Mouse (Mus musculus) limb, embryonic 13.5 days (tissue): Measurements from ENCODE around the gene Ttc19. TPM values are rescaled to one million over a fixed set of nuclear protein-coding genes. Genes with fewer than 3 reads are reported as not detected.
A peak's percentile ranks its signal among the peaks of the same experiment; 100 is the strongest.
"Not testable (repeated sequence)": the region's sequence is repeated elsewhere in the genome, so short reads cannot be mapped to it uniquely, and the experiment has no call there.

Experiments
- ATAC-seq: fragments of 200-750 bp; cut with Nextera tagmentation; 2 replicates; pipeline ENCODE4 v1.8.0; 2017; ENCODE audit warnings: low read depth, moderate number of reproducible peaks, moderate TSS enrichment; ENCODE audit not compliant: low FRiP score
- H3K27ac ChIP-seq: fragments of 300-500 bp; sonication (generic); 2 replicates; pipeline ENCODE4 v1.5.1; 2015; ENCODE audit warnings: inconsistent platforms, mild to moderate bottlenecking, moderate library complexity
- H3K27me3 ChIP-seq: fragments of 300-500 bp; sonication (generic); 2 replicates; pipeline ENCODE4 v1.6.1; 2015; ENCODE audit warnings: mild to moderate bottlenecking, inconsistent platforms
- H3K36me3 ChIP-seq: fragments of 300-500 bp; sonication (generic); 2 replicates; pipeline ENCODE4 v1.6.1; 2015; ENCODE audit warnings: inconsistent platforms, mild to moderate bottlenecking, moderate library complexity
- H3K4me1 ChIP-seq: fragments of 300-500 bp; sonication (generic); 2 replicates; pipeline ENCODE4 v1.6.1; 2015; ENCODE audit warnings: inconsistent platforms
- H3K4me2 ChIP-seq: fragments of 300-500 bp; sonication (generic); replicated peaks from 2 replicates; pipeline ENCODE4 v1.6.1; 2015; ENCODE audit warnings: inconsistent platforms, mild to moderate bottlenecking, moderate library complexity
- H3K4me3 ChIP-seq: fragments of 300-500 bp; sonication (generic); 2 replicates; pipeline ENCODE4 v1.5.1; 2015; ENCODE audit warnings: moderate library complexity, mild to moderate bottlenecking, inconsistent platforms
- H3K9ac ChIP-seq: fragments of 300-500 bp; sonication (generic); 2 replicates; pipeline ENCODE4 v1.6.1; 2015; ENCODE audit warnings: mild to moderate bottlenecking, inconsistent platforms
- H3K9me3 ChIP-seq: fragments of 300-500 bp; sonication (generic); 2 replicates; pipeline ENCODE4 v1.6.1; 2016; ENCODE audit warnings: inconsistent platforms
- WGBS: fragments of 180-500 bp; shearing (Covaris S2); methylation state at CpG from one replicate; pipeline ENCODE4 v1.1.7; 2015; 5-methylcytosine and 5-hydroxymethylcytosine counted together
- polyA plus RNA-seq: library from polyadenylated mRNA; unstranded; fragments of >200 nt; fragmentation: Nextera tagmentation; extraction: Ambion mirVana; gene quantifications from 2 replicates; pipeline ENCODE4 v1.2.1, GENCODE M21; 2015

Ttc19 gene
- polyA plus RNA-seq, 1 experiment from 2014 or later = 25.0 TPM

DNA sequence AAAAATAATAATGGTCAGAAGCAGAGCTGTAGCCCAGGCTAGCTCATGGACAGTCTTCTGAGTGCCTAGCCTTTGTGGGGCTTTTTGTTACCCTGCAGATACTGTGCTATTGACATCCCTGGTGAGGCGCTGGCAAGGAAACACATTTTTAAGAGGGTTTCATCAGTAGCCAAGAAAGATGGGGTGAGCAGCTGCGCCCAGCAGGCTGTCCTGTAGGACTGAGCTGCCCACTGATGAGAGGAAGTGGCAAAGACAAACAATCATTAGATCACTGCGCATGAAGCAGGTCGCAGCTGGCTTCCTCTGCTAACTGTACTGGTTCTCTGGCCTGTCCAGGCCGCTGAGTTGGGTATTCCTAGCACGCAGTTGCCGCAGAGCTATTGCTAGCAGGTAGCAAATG lies 17.7 kb upstream of the Ttc19 start:
- Histone ChIP-seq H3K27me3 (no peaks in the 10 kb centered on the region), H3K4me3 (no peak overlapping the region), H3K4me2 (no peak overlapping the region), H3K9ac (no peak overlapping the region), H3K9me3 (no peaks in the 10 kb centered on the region), H3K27ac (no peak overlapping the region), H3K4me1 (peaks cover 9% of the 10 kb centered on the region), H3K36me3 (peaks cover 22% of the 10 kb centered on the region; the same call in 1 of the 2 replicates)
- no peak for ATAC-seq
- WGBS = 81% methylated on average over 7 of the region's 7 CpGs

DNA sequence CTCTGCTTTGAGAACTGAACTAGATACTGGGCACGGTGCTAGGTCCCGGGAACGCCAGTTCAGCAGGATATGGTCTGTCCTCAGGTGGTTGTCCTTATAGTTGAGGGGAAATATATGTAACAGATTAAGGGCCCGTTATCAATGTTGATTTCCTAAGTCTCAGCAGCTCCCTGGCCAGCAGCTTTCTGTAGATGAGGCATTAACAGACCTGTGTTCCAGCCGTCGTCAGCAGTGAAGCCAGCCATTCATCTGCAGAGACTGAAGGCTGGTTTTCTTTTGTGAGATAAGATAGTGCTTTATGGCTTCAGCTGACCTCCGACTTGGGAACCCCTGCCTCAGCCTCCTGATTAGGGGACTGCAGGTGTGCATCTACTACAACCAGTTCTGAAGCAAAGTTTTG lies 17.3 kb upstream of the Ttc19 start:
- 62% methylated on average over 7 of the region's 7 CpGs for WGBS
- no peak for ATAC-seq
- no peak overlapping the region for H3K4me2 ChIP-seq
- H3K9me3 ChIP-seq = no peaks in the 10 kb centered on the region
- H3K27ac ChIP-seq = no peak overlapping the region
- H3K27me3 ChIP-seq = no peaks in the 10 kb centered on the region
- H3K9ac ChIP-seq = no peak overlapping the region
- no peak overlapping the region for H3K4me3 ChIP-seq
- peaks cover 6% of the 10 kb centered on the region for H3K4me1 ChIP-seq
- H3K36me3 ChIP-seq = peaks cover 22% of the 10 kb centered on the region; the same call in 1 of the 2 replicates

DNA sequence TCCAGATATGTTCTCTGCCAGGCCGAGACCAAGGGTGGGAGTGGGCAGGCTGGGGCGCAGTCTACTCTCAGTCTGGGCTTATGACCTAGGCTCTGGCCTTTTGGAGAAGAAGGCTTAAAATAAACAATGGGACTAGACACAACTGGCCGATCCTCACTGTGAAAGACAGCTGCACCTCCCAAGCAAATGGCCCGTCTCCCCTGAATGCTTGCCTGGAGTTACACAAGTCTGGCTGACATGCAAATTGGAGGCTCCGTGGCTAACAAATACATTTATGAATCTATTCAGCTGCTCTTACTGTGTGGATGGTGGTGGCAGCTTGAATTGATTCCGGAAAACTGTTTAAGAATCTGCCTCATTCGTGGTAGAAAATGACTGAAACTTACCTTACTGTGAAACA lies 15.6 kb upstream of the Ttc19 start:
- Histone ChIP-seq H3K27ac (no peak overlapping the region), H3K4me1 (no peaks in the 10 kb centered on the region), H3K9me3 (no peaks in the 10 kb centered on the region), H3K27me3 (no peaks in the 10 kb centered on the region), H3K36me3 (peaks cover 22% of the 10 kb centered on the region; the same call in 1 of the 2 replicates), H3K4me3 (no peak overlapping the region), H3K9ac (no peak overlapping the region), H3K4me2 (no peak overlapping the region)
- WGBS = 85% methylated on average over 7 of the region's 7 CpGs
- no peak for ATAC-seq

DNA sequence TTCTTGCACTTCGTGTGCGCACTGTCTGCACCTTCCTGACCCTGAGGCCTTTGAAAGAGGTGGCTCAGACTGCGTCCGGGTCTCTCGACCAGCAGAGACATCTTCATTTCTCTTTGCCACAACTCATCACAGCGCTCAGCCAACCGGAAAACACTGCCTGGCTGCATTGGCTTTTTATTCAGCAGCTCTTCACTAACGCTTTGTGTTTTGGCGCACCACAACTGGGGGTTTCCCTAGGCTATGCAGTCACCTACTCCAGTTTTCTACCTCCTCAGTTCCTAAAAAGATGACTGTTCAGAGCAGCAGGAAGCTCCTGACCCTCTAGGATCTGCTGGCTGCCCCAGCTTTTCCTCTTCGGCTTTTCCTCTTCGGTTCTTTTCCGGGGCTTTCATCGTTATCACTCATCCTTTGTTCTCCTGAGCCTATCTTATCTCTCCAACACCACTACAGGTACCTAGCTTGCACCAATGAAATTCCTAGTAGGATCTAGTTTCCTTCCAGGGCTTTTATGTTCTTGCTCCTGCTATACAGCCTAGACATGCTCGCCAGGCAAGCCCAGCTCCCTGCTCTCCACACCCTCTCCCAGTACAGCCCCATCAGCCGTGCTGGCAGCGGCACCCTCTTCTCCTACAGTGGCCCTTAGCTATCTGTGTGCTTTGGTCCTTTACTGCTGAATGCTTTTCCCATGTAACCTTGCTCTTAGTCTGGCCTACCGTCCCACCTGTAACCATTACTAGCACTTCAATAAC lies 14.6 kb upstream of the Ttc19 start:
- H3K4me2 ChIP-seq = no peak overlapping the region
- H3K36me3 ChIP-seq = peaks cover 22% of the 10 kb centered on the region; the same call in 1 of the 2 replicates
- no peak overlapping the region for H3K9ac ChIP-seq
- no peak overlapping the region for H3K27ac ChIP-seq
- ATAC-seq = no peak
- no peaks in the 10 kb centered on the region for H3K9me3 ChIP-seq
- no peak overlapping the region for H3K4me3 ChIP-seq
- no peaks in the 10 kb centered on the region for H3K27me3 ChIP-seq
- WGBS = 77% methylated on average over 17 of the region's 17 CpGs
- peaks cover 6% of the 10 kb centered on the region; the same call in 1 of the 2 replicates for H3K4me1 ChIP-seq

DNA sequence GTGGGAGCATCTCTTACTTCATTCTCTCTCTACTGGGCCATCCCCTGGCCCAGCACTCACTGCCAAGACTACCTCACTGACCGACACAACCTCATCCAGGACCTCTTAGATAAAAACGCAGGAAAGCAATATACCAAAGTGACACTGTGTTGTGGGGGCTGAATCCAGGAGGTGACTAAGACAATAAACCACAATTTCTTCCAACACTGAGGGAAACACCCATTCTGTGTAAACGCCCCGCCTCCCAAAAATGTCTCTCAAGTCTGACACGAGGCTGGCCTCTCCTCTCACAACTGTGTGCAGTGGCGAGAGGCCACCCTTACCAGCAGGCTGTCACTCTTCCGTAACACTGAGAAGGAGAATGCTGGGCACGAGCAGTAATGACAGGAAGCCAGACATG lies 12.9 kb upstream of the Ttc19 start:
- Histone ChIP-seq H3K36me3 (peaks cover 22% of the 10 kb centered on the region; the same call in 1 of the 2 replicates), H3K4me2 (no peak overlapping the region), H3K4me3 (no peak overlapping the region), H3K27me3 (no peaks in the 10 kb centered on the region), H3K9me3 (no peaks in the 10 kb centered on the region), H3K4me1 (peaks cover 6% of the 10 kb centered on the region; the same call in 1 of the 2 replicates), H3K9ac (no peak overlapping the region), H3K27ac (no peak overlapping the region)
- WGBS = 74% methylated on average over 8 of the region's 8 CpGs
- no peak for ATAC-seq

DNA sequence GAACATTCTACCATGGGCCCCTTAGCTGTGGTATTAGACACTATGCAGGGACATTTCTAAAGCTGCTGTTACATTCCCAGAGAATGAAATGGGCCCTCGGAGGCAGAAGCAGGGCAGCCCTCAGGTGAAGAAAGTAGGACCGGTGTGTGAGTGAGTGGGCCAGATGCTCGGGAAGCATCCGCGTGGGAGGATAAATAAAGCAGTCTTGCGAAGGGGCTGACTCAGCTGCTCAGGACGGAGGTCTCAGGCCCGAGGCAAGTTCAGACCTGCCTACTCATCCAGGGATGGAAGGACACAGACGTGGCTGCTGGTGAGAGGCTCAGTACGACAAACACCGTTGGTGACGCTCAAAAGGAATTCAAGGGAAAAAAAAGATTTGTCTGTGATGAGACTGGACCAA lies 12.2 kb upstream of the Ttc19 start:
- no peak for ATAC-seq
- Histone ChIP-seq H3K36me3 (peaks cover 22% of the 10 kb centered on the region; the same call in 1 of the 2 replicates), H3K27ac (no peak overlapping the region; the same call in 1 of the 2 replicates), H3K9me3 (no peaks in the 10 kb centered on the region), H3K27me3 (no peaks in the 10 kb centered on the region), H3K4me2 (no peak overlapping the region), H3K4me1 (peaks cover 6% of the 10 kb centered on the region; the same call in 1 of the 2 replicates), H3K9ac (no peak overlapping the region), H3K4me3 (no peak overlapping the region)
- 74% methylated on average over 12 of the region's 12 CpGs for WGBS

DNA sequence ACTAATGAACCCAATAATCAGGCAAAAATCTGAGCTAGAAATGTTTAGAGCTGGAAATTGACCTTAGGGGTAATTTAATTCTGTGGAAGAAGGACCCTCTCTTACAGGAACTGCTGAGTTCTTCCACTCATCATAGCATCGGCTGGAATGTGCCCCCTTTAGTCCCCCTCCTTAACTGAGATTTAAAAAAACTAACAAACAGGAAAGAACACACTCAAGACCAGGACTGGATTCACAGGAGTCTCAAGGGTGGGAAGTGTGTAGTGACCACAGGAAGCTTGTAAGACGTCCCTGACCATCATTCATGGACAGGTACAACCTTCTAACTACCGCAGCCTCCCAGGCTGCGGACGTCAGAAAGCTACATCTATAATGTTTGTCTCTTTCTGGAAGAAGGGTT lies 10.4 kb upstream of the Ttc19 start:
- no peak for ATAC-seq
- Histone ChIP-seq H3K9ac (no peak overlapping the region), H3K4me1 (peaks cover 6% of the 10 kb centered on the region; the same call in 1 of the 2 replicates), H3K4me2 (no peak overlapping the region), H3K27me3 (no peaks in the 10 kb centered on the region), H3K4me3 (no peak overlapping the region), H3K36me3 (peaks cover 14% of the 10 kb centered on the region; the same call in 1 of the 2 replicates), H3K9me3 (no peaks in the 10 kb centered on the region), H3K27ac (no peak overlapping the region)
- 56% methylated on average over 5 of the region's 5 CpGs for WGBS

DNA sequence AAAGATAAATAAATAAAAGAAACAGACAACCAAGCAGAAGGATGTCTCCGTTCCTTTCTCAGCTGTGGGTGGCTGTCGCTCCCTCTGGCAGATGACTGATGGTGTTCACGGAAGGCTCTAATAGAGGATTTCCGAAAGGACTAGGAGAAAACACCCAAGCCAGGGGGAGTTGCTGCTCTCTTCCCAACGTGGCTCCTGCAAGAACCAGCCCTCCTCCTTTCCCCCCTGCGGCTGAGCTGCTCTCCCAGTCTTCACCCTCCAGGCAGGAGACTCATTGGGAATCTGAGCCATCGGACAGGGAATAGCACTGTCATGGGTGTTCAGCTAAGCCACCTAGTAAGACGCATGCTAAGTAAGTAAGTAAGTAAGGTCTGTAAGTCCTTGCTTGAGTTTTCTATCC lies 4.2 kb upstream of the Ttc19 start:
- no peak for ATAC-seq
- H3K9me3 ChIP-seq = no peaks in the 10 kb centered on the region
- H3K4me3 ChIP-seq = no peak overlapping the region
- peaks cover 3% of the 10 kb centered on the region for H3K4me1 ChIP-seq
- H3K4me2 ChIP-seq = no peak overlapping the region
- no peak overlapping the region for H3K27ac ChIP-seq
- WGBS = 67% methylated on average over 8 of the region's 8 CpGs
- H3K9ac ChIP-seq = no peak overlapping the region
- no peaks in the 10 kb centered on the region for H3K27me3 ChIP-seq
- no peaks in the 10 kb centered on the region for H3K36me3 ChIP-seq

DNA sequence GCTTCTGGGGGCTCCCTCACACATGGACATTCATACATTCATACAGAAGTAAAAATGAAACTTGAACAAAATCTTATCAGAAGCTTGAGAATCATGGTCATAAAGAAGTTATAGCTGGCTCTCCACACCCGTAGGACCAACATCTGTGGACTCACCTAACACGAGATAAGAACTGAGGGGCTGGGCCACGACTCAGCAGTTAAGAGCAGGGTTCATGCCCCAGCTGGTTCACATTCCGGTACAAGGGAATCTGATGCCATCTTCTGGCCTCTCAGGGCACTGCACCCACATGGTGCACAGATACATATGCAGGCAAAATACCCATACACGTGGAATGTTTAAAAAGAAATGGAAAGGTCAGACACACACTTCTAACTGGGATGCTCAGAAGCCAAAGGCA lies 3.2 kb upstream of the Ttc19 start:
- Histone ChIP-seq H3K4me1 (peaks cover 6% of the 10 kb centered on the region), H3K9ac (no peak overlapping the region), H3K36me3 (no peaks in the 10 kb centered on the region), H3K9me3 (no peaks in the 10 kb centered on the region), H3K4me3 (no peak overlapping the region), H3K27me3 (no peaks in the 10 kb centered on the region), H3K27ac (no peak overlapping the region), H3K4me2 (no peak overlapping the region)
- 14% methylated on average over 5 of the region's 5 CpGs for WGBS
- ATAC-seq = no peak

DNA sequence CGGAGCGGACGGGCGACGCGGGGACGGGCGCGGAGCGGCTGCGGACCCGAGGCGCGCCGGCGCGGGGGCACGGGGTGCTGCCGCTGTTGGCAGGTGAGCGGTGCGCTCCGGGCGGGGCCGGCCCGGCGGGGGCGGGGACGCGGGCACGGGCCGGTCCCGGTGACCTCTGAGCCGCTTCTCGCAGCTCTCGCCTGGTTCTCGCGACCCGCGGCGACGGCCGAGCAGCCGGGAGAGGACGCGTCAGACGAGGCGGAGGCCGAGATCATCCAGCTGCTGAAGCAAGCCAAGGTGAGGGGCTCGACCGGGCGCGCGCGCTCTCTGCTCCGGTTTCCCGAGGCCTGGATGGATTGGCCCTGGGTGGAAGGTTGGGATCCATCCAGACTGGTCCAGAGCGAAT lies 326 bp downstream of the Ttc19 start:
- peak; percentile 67 for ATAC-seq
- Histone ChIP-seq H3K4me1 (peaks cover 11% of the 10 kb centered on the region), H3K27me3 (no peaks in the 10 kb centered on the region), H3K27ac (peak overlapping the region; percentile 87), H3K4me2 (peak overlapping the region; percentile 82), H3K9me3 (no peaks in the 10 kb centered on the region), H3K36me3 (peaks cover 29% of the 10 kb centered on the region), H3K9ac (peak overlapping the region; percentile 85), H3K4me3 (peak overlapping the region; percentile 90)
- under 1% methylated on average over 38 of the region's 57 CpGs for WGBS

DNA sequence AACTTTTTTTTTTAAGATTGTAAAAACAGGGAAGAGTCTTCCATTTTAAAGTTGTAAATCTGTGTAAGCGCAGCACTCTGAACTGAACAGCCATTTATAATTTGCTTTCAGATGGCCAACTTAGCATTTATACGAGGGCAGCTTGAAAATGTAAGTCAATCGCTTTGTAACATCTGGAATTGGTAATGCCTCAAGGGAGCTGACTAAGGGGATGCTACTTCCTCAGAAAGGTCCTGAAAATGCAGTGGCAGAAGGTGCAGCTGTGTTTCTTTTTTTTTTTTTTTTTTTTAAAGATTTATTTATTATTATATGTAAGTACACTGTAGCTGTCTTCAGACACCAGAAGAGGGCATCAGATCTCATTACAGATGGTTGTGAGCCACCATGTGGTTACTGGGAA lies 2.7 kb downstream of the Ttc19 start:
- not testable (repeated sequence) for H3K4me3 ChIP-seq

DNA sequence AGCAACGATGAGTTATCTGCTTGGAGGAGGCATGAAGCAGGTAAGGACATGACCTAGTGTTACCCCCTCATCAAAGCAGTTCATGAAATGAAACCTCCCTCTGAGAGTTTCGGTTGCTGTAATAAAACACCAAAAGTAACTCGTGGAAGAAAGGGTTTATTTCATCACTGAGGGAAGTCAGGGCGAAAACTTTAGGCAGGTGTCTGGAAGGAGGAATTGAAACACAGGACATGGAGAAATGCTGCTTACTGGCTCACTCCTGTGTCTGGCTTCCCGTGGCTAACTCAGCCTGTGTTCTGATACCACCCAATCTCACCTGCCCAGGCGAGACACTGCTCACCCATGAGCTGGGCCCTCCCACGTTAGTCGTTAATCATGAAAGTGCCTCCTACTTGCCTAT lies 3.7 kb downstream of the Ttc19 start:
- Histone ChIP-seq H3K4me1 (peaks cover 11% of the 10 kb centered on the region), H3K4me3 (no peak overlapping the region), H3K9ac (no peak overlapping the region), H3K4me2 (no peak overlapping the region), H3K36me3 (peaks cover 55% of the 10 kb centered on the region), H3K27me3 (no peaks in the 10 kb centered on the region), H3K27ac (no peak overlapping the region), H3K9me3 (no peaks in the 10 kb centered on the region)
- no peak for ATAC-seq
- 66% methylated on average over 8 of the region's 8 CpGs for WGBS

More for the DNA sequence above, 2.7 kb downstream of the Ttc19 start:
- Histone ChIP-seq H3K36me3 (peaks cover 47% of the 10 kb centered on the region), H3K4me1 (peaks cover 11% of the 10 kb centered on the region)
- not testable (repeated sequence) for H3K9me3 ChIP-seq, H3K27ac ChIP-seq, H3K9ac ChIP-seq, ATAC-seq, H3K27me3 ChIP-seq, H3K4me2 ChIP-seq
- 25% methylated on average over 3 of the region's 3 CpGs for WGBS

DNA sequence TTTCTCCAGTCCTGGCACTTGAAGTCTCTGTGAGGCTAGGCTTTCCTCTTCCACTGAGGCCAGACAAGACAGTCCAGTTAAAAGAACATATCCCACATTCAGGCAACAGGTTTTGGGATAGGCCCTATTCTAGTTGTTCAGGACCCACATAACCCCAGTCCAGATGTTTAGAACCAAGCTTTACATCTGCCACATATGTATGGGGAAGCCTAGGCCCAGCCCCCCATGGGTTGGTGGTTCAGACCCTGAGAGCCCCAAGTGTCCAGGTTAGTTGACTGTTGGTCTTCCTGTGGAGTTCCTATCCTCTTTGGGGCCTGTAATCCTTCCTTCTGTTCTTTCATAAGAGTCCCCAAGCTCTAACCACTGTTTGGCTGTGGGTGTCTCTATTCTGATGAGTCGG lies 6.4 kb downstream of the Ttc19 start:
- 100% methylated on average over 1 of the region's 1 CpGs for WGBS
- Histone ChIP-seq H3K4me3 (no peak overlapping the region), H3K4me2 (no peak overlapping the region), H3K27ac (no peak overlapping the region), H3K36me3 (peaks cover 72% of the 10 kb centered on the region), H3K9ac (no peak overlapping the region), H3K9me3 (no peaks in the 10 kb centered on the region), H3K4me1 (0 out of 2 replicates have a peak, but pooled peaks cover 5% of the 10 kb centered on the region), H3K27me3 (no peaks in the 10 kb centered on the region)
- ATAC-seq = no peak
